Comparison of ENCODE assay signal across 22 mouse cellular contexts in genomic region chr12:9997571-9997970, GRCm38 (mm10).
A peak's percentile ranks its signal among the peaks of the same experiment; 100 is the strongest.
DNase-seq lines count a peak whose midpoint lies in the region; ATAC-seq and TF ChIP-seq lines count a peak whose summit lies in the region.
"Had no signal": no experiment of that assay in that cellular context is flagged by ENCODE, and none has a peak within 500 bp of the region (broad histone marks: within the 10 kb centered on the region; RNA-seq: fewer than 3 reads in every experiment).

No protein-coding gene starts in this region.

- no peak for TF ChIP-seq CTCF in gastrocnemius, adult 2 months (IDR thresholded peaks at IDR 0.05)
- no peak for TF ChIP-seq CTCF in lung, embryonic 14.5 days (IDR thresholded peaks at IDR 0.05; ENCODE audit: low read depth)

- H3K4me2 ChIP-seq in lung, embryonic 14.5 days: no peak overlapping the region
- no peak overlapping the region for H3K4me2 ChIP-seq in intestine, embryonic 16.5 days (ENCODE audit: low read depth, low read length)
- H3K4me2 ChIP-seq in stomach, embryonic 16.5 days (ENCODE audit: low read depth, low read length): no peak overlapping the region
- H3K4me2 ChIP-seq: forebrain, embryonic 12.5 days; liver, embryonic 15.5 days; neural tube, embryonic 12.5 days had no signal

- H3K9me3 ChIP-seq in lung, embryonic 14.5 days (ENCODE audit: low read depth, low read length): no peaks in the 10 kb centered on the region
- no peaks in the 10 kb centered on the region for H3K9me3 ChIP-seq in intestine, embryonic 16.5 days (ENCODE audit: control insufficient read depth, low read length)
- no peaks in the 10 kb centered on the region for H3K9me3 ChIP-seq in stomach, embryonic 16.5 days (replicated peaks; ENCODE audit: control insufficient read depth, low read length)
- H3K9me3 ChIP-seq: forebrain, embryonic 12.5 days; heart, embryonic 10.5 days; liver, embryonic 15.5 days; midbrain, embryonic 10.5 days; neural tube, embryonic 12.5 days had no signal

- no peaks in the 10 kb centered on the region for H3K36me3 ChIP-seq in lung, embryonic 14.5 days (ENCODE audit: insufficient read depth)
- no peaks in the 10 kb centered on the region for H3K36me3 ChIP-seq in intestine, embryonic 16.5 days (ENCODE audit: control insufficient read depth, insufficient read depth, low read length)
- no peaks in the 10 kb centered on the region for H3K36me3 ChIP-seq in stomach, embryonic 16.5 days (ENCODE audit: control insufficient read depth, insufficient read depth, low read length)
- H3K36me3 ChIP-seq: forebrain, embryonic 12.5 days; heart, embryonic 10.5 days; liver, embryonic 15.5 days; midbrain, embryonic 10.5 days; neural tube, embryonic 12.5 days had no signal

- no peak overlapping the region for H3K4me3 ChIP-seq in gastrocnemius, adult 2 months
- H3K4me3 ChIP-seq in lung, embryonic 14.5 days (ENCODE audit: low read depth, low read length): no peak overlapping the region
- H3K4me3 ChIP-seq in intestine, embryonic 16.5 days (ENCODE audit: low read length): no peak overlapping the region
- no peak overlapping the region for H3K4me3 ChIP-seq in stomach, embryonic 16.5 days (replicated peaks; ENCODE audit: low read length)
- H3K4me3 ChIP-seq: forebrain, embryonic 12.5 days; heart, embryonic 10.5 days; liver, embryonic 15.5 days; midbrain, embryonic 10.5 days; neural tube, embryonic 12.5 days had no signal

- H3K4me1 ChIP-seq in lung, embryonic 14.5 days (ENCODE audit: insufficient read depth): peaks cover 9% of the 10 kb centered on the region
- no peaks in the 10 kb centered on the region for H3K4me1 ChIP-seq in intestine, embryonic 16.5 days (ENCODE audit: control insufficient read depth, insufficient read depth, low read length)
- H3K4me1 ChIP-seq in stomach, embryonic 16.5 days (ENCODE audit: control insufficient read depth, insufficient read depth, low read length): no peaks in the 10 kb centered on the region
- H3K4me1 ChIP-seq: forebrain, embryonic 12.5 days; heart, embryonic 10.5 days; liver, embryonic 15.5 days; midbrain, embryonic 10.5 days; neural tube, embryonic 12.5 days had no signal

- no peak for DNase-seq in gastrocnemius, adult 2 months
- DNase-seq in gastrocnemius, postnatal 25 days: no peak
- no peak for DNase-seq in lung, embryonic 14.5 days
- DNase-seq in lung, postnatal 10 days: no peak
- no peak for DNase-seq in adrenal gland, adult (ENCODE audit: inconsistent age in 2 of 2, low spot score in 1 of 2)
- DNase-seq in left cerebral cortex, postnatal 4 days: no peak
- DNase-seq: adrenal gland, postnatal 14 days; cerebellum, postnatal 10 days; gastrocnemius, postnatal 14 days; kidney, postnatal 36 days; right cerebral cortex, adult 18-20 months; thymus, adult 18-20 months; thymus, postnatal 4 days had no signal

- peak overlapping the region; percentile 63 for H3K27ac ChIP-seq in gastrocnemius, adult 2 months
- H3K27ac ChIP-seq in lung, embryonic 14.5 days (ENCODE audit: low read depth): peak overlapping the region; percentile 58; the same call in 1 of the 2 replicates
- peak overlapping the region; percentile 28 for H3K27ac ChIP-seq in intestine, embryonic 16.5 days (ENCODE audit: low read length)
- H3K27ac ChIP-seq in stomach, embryonic 16.5 days (ENCODE audit: low read length): peak overlapping the region; percentile 88
- H3K27ac ChIP-seq: forebrain, embryonic 12.5 days; heart, embryonic 10.5 days; liver, embryonic 15.5 days; midbrain, embryonic 10.5 days; neural tube, embryonic 12.5 days had no signal

- no peaks in the 10 kb centered on the region for H3K27me3 ChIP-seq in lung, embryonic 14.5 days (ENCODE audit: insufficient read depth, low read length)
- H3K27me3 ChIP-seq in intestine, embryonic 16.5 days (replicated peaks; ENCODE audit: control insufficient read depth, insufficient read depth, low read length): no peaks in the 10 kb centered on the region
- no peaks in the 10 kb centered on the region for H3K27me3 ChIP-seq in stomach, embryonic 16.5 days (ENCODE audit: control insufficient read depth, insufficient read depth, low read length)
- H3K27me3 ChIP-seq: forebrain, embryonic 12.5 days; liver, embryonic 15.5 days; neural tube, embryonic 12.5 days; Patski had no signal

- no peak overlapping the region for H3K9ac ChIP-seq in lung, embryonic 14.5 days
- H3K9ac ChIP-seq in intestine, embryonic 16.5 days (ENCODE audit: low read depth, low read length): no peak overlapping the region
- no peak overlapping the region for H3K9ac ChIP-seq in stomach, embryonic 16.5 days (ENCODE audit: low read length)
- H3K9ac ChIP-seq: forebrain, embryonic 12.5 days; liver, embryonic 15.5 days; neural tube, embryonic 12.5 days had no signal

- WGBS in lung, embryonic 14.5 days: 26% methylated on average over 3 of the region's 3 CpGs
- WGBS in intestine, embryonic 16.5 days: 43% methylated on average over 3 of the region's 3 CpGs
- 42% methylated on average over 3 of the region's 3 CpGs for WGBS in stomach, embryonic 16.5 days

- intact Hi-C loops in gastrocnemius, adult 2 months (cut with DNase I): no loop called here
- intact Hi-C loops in left cerebral cortex, postnatal 4 days (cut with DNase I): no loop called here

- 0 out of 2 replicates have a peak, but pooled peaks have one; percentile 38 for ATAC-seq in lung, embryonic 14.5 days (ENCODE audit: insufficient read depth)
- ATAC-seq in intestine, embryonic 16.5 days: no peak
- no peak for ATAC-seq in stomach, embryonic 16.5 days (ENCODE audit: insufficient read depth, low FRiP score)
- ATAC-seq: CD4-positive, CD25-positive, alpha-beta regulatory T cell, adult 4 months; Patski had no signal

Comparison
In these comparisons a context has a peak if more than half of its experiments do, and no peak if none do; other contexts are left out.
1. H3K27ac ChIP-seq: peak in every context shown above with its lines; median percentile 88 in stomach, embryonic 16.5 days; 63 in gastrocnemius, adult 2 months; 58 in lung, embryonic 14.5 days; 28 in intestine, embryonic 16.5 days.